Mouse (Mus musculus) liver, adult 2 months (tissue): ENCODE measurements around the gene Ruvbl1. TPM values are rescaled to one million over a fixed set of nuclear protein-coding genes. Genes with fewer than 3 reads are reported as not detected.

Experiments used
- DNase-seq: peaks from one replicate; pipeline ENCODE4 v3.0.0-alpha.2; 2011; ENCODE audit warnings: low read depth, low spot score; ENCODE audit errors: extremely low read depth
- H3K27ac ChIP-seq: fragments of 200-500 bp; replicated peaks from 2 replicates; pipeline ENCODE4 v1.5.1; 2012; ENCODE audit warnings: low read depth, mild to moderate bottlenecking, control low read depth, inconsistent platforms, low read length; ENCODE audit not compliant: insufficient read depth
- H3K27me3 ChIP-seq: fragments of 200-500 bp; 2 replicates; pipeline ENCODE4 v1.6.1; 2012; ENCODE audit warnings: mild to moderate bottlenecking, moderate library complexity, low read length, inconsistent platforms; ENCODE audit not compliant: control insufficient read depth, insufficient read depth
- H3K36me3 ChIP-seq: fragments of 200-500 bp; 2 replicates; pipeline ENCODE4 v1.6.1; 2012; ENCODE audit warnings: low read length, inconsistent platforms; ENCODE audit not compliant: control insufficient read depth, insufficient read depth
- H3K4me1 ChIP-seq: fragments of 200-500 bp; 2 replicates; pipeline ENCODE4 v1.6.1; 2011; ENCODE audit warnings: low read length; ENCODE audit not compliant: control insufficient read depth, insufficient read depth
- H3K4me3 ChIP-seq: fragments of 200-500 bp; 2 replicates; pipeline ENCODE4 v1.5.1; 2011; ENCODE audit warnings: low read depth, mild to moderate bottlenecking, control low read depth, low read length, moderate library complexity; ENCODE audit not compliant: insufficient read depth
- H3K79me2 ChIP-seq: fragments of 200-500 bp; 2 replicates; pipeline ENCODE4 v1.6.1; 2012; ENCODE audit warnings: inconsistent platforms, mild to moderate bottlenecking, low read length, moderate library complexity; ENCODE audit not compliant: control insufficient read depth, insufficient read depth
- H3K9ac ChIP-seq: fragments of 200-500 bp; 2 replicates; pipeline ENCODE4 v1.6.1; 2012; ENCODE audit warnings: low read depth, mild to moderate bottlenecking, control low read depth, inconsistent platforms, low read length
- CTCF ChIP-seq: fragments of 200-500 bp; IDR thresholded peaks from 2 replicates; pipeline ENCODE4 v1.5.1; 2011; ENCODE audit warnings: low read depth, low read length, control low read depth
- POLR2A ChIP-seq: fragments of 200-500 bp; IDR thresholded peaks from 2 replicates; pipeline ENCODE4 v1.6.1; 2011; ENCODE audit warnings: low read length, control low read depth; ENCODE audit not compliant: insufficient read depth; ENCODE audit errors: extremely low read depth
- WGBS: fragments of 180-500 bp; shearing (Covaris S2); methylation state at CpG from one replicate; pipeline ENCODE4 v1.1.7; 2018; 5-methylcytosine and 5-hydroxymethylcytosine counted together
- polyA plus RNA-seq: library from polyadenylated mRNA; depleted of rRNA; stranded (reverse); fragments of >200 nt; gene quantifications from 2 replicates; pipeline ENCODE4 v1.2.3, GENCODE M21; 2012
- total RNA-seq: library from RNA; depleted of rRNA; stranded (reverse); fragments of >200 nt; gene quantifications from 2 replicates; pipeline ENCODE4 v1.2.3, GENCODE M21; 2014

Ruvbl1 gene
- total and polyA plus RNA-seq, 2 experiments: 13.9 to 17.5 TPM

DNA sequence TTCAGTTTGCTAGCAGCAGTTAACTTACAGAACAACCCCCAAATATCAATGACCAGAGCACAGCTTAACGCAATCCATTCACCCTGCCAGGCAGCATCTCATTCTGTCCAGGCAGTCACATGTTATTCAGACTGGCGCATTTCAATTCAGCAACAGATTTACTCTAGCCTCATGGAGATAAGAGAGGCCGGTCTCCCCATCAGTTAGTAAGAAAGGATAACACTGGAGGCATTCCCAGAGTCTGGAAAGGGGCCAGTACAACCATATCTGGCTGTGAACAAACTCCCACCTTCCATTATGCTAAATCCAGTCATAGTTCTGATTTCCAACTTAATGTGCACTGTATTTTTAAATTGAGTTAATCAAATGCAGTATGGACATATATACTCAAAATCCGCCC, 49.3 kb downstream of the Ruvbl1 start:
- WGBS: 65% methylated on average over 4 of the region's 4 CpGs
- Histone ChIP-seq H3K27me3 (no peaks in the 10 kb centered on the region), H3K36me3 (peaks cover 59% of the 10 kb centered on the region), H3K27ac (no peak overlapping the region), H3K4me3 (no peak overlapping the region), H3K79me2 (peaks cover 22% of the 10 kb centered on the region; the same call in 1 of the 2 replicates), H3K4me1 (peaks cover 8% of the 10 kb centered on the region), H3K9ac (no peak overlapping the region)
- TF ChIP-seq CTCF (no peak), POLR2A (no peak)
- no peak for DNase-seq

DNA sequence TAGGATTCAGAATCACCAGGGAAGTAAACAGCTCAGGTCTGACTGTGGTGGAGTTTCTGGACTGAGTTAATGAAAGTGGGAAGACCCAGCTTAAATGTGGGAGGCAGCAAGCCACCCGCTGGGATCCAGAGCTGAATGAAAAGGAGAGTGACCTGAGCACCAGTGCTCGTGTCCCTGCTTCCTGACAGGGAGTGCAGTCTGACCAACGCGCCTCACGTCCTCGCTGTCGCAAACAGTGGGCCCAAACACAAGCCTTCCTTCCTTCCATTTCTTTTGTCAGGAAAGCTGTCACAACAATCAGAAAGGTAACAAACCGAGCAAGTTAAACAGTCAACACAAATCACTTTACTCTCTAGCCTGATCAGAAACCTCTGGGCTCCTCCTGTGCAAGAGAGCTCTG, 50.8 kb downstream of the Ruvbl1 start:
- no peak for DNase-seq
- Histone ChIP-seq H3K27ac (no peak overlapping the region), H3K36me3 (peaks cover 48% of the 10 kb centered on the region), H3K79me2 (peaks cover 22% of the 10 kb centered on the region; the same call in 1 of the 2 replicates), H3K27me3 (no peaks in the 10 kb centered on the region), H3K4me3 (no peak overlapping the region), H3K9ac (no peak overlapping the region), H3K4me1 (peaks cover 10% of the 10 kb centered on the region)
- whole genome bisulfite sequencing: 73% methylated on average over 8 of the region's 8 CpGs
- TF ChIP-seq CTCF (no peak), POLR2A (no peak)

DNA sequence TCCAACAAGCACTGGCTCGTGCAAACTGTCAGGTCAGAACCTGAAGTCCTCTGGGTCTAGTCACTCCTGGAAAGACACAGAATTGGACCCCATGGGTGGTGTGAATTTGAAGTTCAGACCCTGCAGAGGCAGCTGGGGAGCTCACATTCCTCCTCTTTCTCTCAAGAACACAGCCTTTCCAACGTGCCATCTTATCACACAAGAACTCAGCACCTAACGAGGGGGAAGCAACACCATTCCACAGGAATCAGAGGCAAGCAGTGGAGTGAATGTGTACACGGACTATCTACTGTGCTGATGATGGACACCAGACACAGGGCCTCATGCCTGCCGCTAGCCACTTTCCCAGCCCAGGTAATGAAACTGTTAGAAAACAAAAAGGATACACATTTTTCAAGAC, 51.5 kb downstream of the Ruvbl1 start:
- no peak for DNase-seq
- peak overlapping the region; percentile 25; the same call in 1 of the 2 replicates for H3K9ac ChIP-seq
- no peaks in the 10 kb centered on the region for H3K27me3 ChIP-seq
- no peak overlapping the region for H3K4me3 ChIP-seq
- TF ChIP-seq POLR2A (no peak), CTCF (no peak)
- WGBS: 54% methylated on average over 5 of the region's 5 CpGs
- H3K79me2 ChIP-seq: peaks cover 22% of the 10 kb centered on the region; the same call in 1 of the 2 replicates
- H3K36me3 ChIP-seq: peaks cover 42% of the 10 kb centered on the region
- H3K27ac ChIP-seq: no peak overlapping the region
- peaks cover 10% of the 10 kb centered on the region for H3K4me1 ChIP-seq

DNA sequence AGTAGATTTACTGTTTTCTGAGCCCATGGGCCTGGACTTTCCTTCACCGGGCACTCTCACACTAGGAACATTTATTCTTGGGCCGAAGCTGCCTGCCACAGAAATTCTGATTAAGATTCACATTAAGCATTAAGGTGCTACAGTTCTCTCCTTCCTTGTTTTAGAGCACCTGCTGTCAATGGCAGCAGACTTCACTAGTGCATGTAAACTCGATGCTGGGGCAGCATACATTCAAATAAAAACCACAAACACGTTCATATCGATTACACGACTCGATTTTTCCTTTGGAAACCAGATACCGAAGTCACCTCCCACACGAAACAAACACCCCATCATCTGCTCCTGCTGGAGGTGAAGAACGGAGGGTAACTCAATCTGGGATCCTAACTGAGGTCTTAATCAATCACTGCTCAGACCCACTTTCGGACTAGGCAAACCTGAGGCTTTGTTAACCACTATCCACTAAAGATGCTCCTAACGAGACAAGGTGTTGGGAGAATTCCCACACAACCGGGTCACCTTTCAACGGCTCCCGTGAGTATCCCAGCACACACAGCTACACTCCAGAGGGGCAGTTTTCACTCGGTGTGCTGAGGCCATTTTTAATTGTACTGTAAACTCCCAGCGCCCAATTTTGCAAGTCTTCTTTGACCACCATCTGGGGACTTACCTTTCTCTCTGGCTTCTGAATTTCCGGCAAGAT, 52.6 kb downstream of the Ruvbl1 start:
- WGBS: 3% methylated on average over 18 of the region's 18 CpGs
- peaks cover 10% of the 10 kb centered on the region for H3K4me1 ChIP-seq

DNA sequence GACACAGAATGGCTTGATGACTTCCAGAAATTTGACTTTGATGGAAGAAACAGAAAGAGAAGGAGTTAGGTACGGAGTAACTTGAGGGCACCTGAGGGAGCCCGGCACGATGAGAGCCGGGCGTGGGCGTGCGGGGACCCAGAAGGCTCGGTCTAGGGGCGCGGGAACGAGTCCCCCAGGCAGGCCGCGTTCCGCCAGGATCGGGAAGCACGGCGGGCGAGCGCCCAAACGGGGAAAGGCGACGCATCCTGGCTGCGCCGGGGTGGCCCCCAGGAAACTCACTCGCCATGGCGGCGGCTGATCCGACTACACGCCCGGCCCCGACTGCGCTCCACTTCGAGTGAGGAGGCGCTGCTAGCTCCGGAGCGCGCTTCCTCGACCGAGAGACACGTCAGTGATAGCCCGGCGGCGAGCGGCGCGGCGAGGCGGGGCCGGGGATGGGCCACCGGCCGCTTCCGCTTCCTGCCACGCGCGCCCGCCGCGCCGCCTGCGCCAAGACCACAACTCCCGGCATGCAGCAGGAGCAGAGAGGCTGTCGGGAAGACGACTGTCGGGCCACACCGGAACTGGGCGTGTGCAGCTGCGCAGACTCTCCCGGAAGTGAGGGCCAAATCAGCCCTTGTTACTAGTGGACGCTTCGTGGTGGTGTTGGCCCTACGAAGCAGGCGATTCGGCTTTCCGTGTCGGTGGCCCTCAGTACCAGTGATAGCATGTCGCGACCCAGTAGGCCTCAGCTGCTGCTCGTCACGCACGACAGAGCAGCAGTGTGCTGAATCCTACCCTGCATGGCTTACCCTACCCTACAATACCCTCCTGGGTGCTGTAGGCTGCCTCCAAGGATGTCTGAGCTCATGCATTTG, 53.4 kb downstream of the Ruvbl1 start, which contains the start of gene Sec61a1:
Gene Sec61a1, minus strand, starts transcription at position 502 of the 860 bp plus-strand sequence.
- H3K4me1 ChIP-seq: peaks cover 10% of the 10 kb centered on the region
- peak within 1 kb of the TSS; percentile 94 for H3K9ac ChIP-seq
- 0 out of 2 replicates have a peak, but pooled peaks have one; percentile 18 for TF ChIP-seq CTCF
- TF ChIP-seq POLR2A: peak; percentile 85

More for the DNA sequence above, 52.6 kb downstream of the Ruvbl1 start:
- Histone ChIP-seq H3K27ac (peak overlapping the region; percentile 75), H3K9ac (peak overlapping the region; percentile 93), H3K27me3 (no peaks in the 10 kb centered on the region), H3K79me2 (peaks cover 22% of the 10 kb centered on the region; the same call in 1 of the 2 replicates), H3K36me3 (peaks cover 31% of the 10 kb centered on the region), H3K4me3 (peak overlapping the region; percentile 86)
- DNase-seq: peak; percentile 31
- no peak for TF ChIP-seq POLR2A
- TF ChIP-seq CTCF: no peak

More for the DNA sequence above, 53.4 kb downstream of the Ruvbl1 start, which contains the start of gene Sec61a1:
- Histone ChIP-seq H3K4me3 (peak within 1 kb of the TSS; percentile 86), H3K36me3 (peaks cover 24% of the 10 kb centered on the region), H3K27ac (peak within 1 kb of the TSS; percentile 75), H3K79me2 (peaks cover 22% of the 10 kb centered on the region; the same call in 1 of the 2 replicates), H3K27me3 (no peaks in the 10 kb centered on the region)
- WGBS: under 1% methylated on average over 80 of the region's 80 CpGs
- DNase-seq: peak; percentile 91
